Mouse (Mus musculus) liver, postnatal 0 days (tissue): ENCODE measurements around the gene Vps36. TPM values are rescaled to one million over a fixed set of nuclear protein-coding genes. Genes with fewer than 3 reads are reported as not detected.

Experiments
- ATAC-seq: fragments of 200-750 bp; cut with Nextera tagmentation; 2 replicates; pipeline ENCODE4 v1.8.0; 2017; ENCODE audit warnings: mild to moderate bottlenecking, moderate library complexity
- DNase-seq: peaks from one replicate; pipeline ENCODE4 v3.0.0-alpha.2; 2016
- H3K27ac ChIP-seq: fragments of 300-500 bp; sonication (generic); 2 replicates; pipeline ENCODE4 v1.5.1; 2014; ENCODE audit warnings: antibody characterized with exemption, moderate library complexity, mild to moderate bottlenecking, low read depth
- H3K27me3 ChIP-seq: fragments of 300-500 bp; sonication (generic); 2 replicates; pipeline ENCODE4 v1.6.1; 2014; ENCODE audit warnings: low read length, control low read depth, mixed read lengths; ENCODE audit not compliant: insufficient read depth
- H3K36me3 ChIP-seq: fragments of 300-500 bp; sonication (generic); replicated peaks from 2 replicates; pipeline ENCODE4 v1.6.1; 2014; ENCODE audit warnings: mild to moderate bottlenecking, control low read depth, low read length, moderate library complexity, mixed read lengths; ENCODE audit not compliant: insufficient read depth
- H3K4me1 ChIP-seq: fragments of 300-500 bp; sonication (generic); 2 replicates; pipeline ENCODE4 v1.6.1; 2014; ENCODE audit warnings: antibody characterized with exemption, mild to moderate bottlenecking, control low read depth; ENCODE audit not compliant: insufficient read depth
- H3K4me2 ChIP-seq: fragments of 300-500 bp; sonication (generic); 2 replicates; pipeline ENCODE4 v1.6.1; 2014; ENCODE audit warnings: low read depth, mild to moderate bottlenecking, low read length, moderate library complexity, mixed read lengths
- H3K4me3 ChIP-seq: fragments of 300-500 bp; sonication (generic); 2 replicates; pipeline ENCODE4 v1.5.1; 2014; ENCODE audit warnings: low read depth, low read length
- H3K9ac ChIP-seq: fragments of 300-500 bp; sonication (generic); replicated peaks from 2 replicates; pipeline ENCODE4 v1.6.1; 2014; ENCODE audit warnings: mild to moderate bottlenecking, moderate library complexity
- H3K9me3 ChIP-seq: fragments of 300-500 bp; sonication (generic); 2 replicates; pipeline ENCODE4 v1.6.1; 2016; ENCODE audit warnings: mild to moderate bottlenecking, control low read depth, low read length, mixed read lengths
- CTCF ChIP-seq: sonication (generic); IDR thresholded peaks from 2 replicates; pipeline ENCODE4 v1.5.1; 2016; ENCODE audit warnings: antibody characterized with exemption, low read depth
- EP300 ChIP-seq: IDR thresholded peaks from 2 replicates; pipeline ENCODE4 v1.6.1; 2016; ENCODE audit warnings: antibody characterized with exemption, low read depth, mild to moderate bottlenecking
- WGBS: fragments of 180-500 bp; shearing (Covaris S2); extraction: QIAGEN DNeasy Blood & Tissue Kit; methylation state at CpG from one replicate; pipeline ENCODE4 v1.1.7; 2014; ENCODE audit not compliant: insufficient replicate concordance; 5-methylcytosine and 5-hydroxymethylcytosine counted together
- polyA plus RNA-seq: library from polyadenylated mRNA; unstranded; fragments of >200 nt; fragmentation: Nextera tagmentation; extraction: Ambion mirVana; gene quantifications from 2 replicates; pipeline ENCODE4 v1.2.1, GENCODE M21; 2015

The Vps36 gene
- 10.4 and 10.6 TPM in 2 replicates for polyA plus RNA-seq

GRCm38 (mm10) chr8:22192660-22193431, at the start of gene Vps36:
TSS of gene Vps36 (plus strand) at chr8:22192809.
- DNase-seq (peak; percentile 93), ATAC-seq (peak; percentile 97)
- 1% methylated on average over 64 of the region's 73 CpGs for WGBS
- no peak for TF ChIP-seq EP300
- TF ChIP-seq CTCF, result peak; percentile 94
- Histone ChIP-seq H3K9me3 (no peaks in the 10 kb centered on the region), H3K36me3 (no peaks in the 10 kb centered on the region), H3K4me1 (peaks cover 14% of the 10 kb centered on the region), H3K27me3 (no peaks in the 10 kb centered on the region), H3K27ac (peak within 1 kb of the TSS; percentile 97), H3K4me3 (peak within 1 kb of the TSS; percentile 81), H3K4me2 (peak within 1 kb of the TSS; percentile 87), H3K9ac (peak within 1 kb of the TSS; percentile 89)

DNA sequence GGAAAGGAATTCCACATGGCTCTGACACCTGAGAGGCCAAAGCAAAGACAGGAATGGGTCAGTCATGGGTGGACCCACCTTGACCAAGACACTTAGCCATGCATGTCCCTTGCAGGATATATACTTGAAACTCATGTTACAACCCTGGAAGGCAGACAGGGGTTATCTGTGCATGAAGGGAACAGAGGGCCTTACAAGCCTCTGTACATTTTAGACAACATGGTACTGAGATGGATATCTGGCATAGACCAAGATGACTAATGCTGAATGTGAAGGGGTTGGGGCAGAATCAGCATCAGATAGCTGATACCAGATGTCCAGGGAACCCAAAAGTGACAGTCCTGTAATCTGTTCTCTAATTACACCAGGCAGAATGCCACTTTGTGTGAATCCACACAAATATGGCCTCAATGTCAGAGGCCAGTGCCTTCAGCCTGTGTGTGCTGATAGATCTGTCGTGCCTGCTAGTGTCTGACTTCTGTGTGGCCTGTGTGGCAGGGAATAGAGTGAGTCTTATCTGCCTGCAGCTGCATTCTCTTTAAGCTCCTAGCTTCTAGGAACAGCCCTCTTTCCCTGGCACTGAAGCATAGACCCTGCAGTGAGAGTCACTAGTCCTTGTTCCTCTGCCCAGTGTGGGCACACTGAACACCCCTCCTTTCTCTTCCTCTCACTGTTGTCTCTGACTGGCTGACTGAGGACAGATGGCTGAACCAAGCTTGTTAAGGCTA, 48.7 kb upstream of the Vps36 start:
- peak overlapping the region; percentile 22; the same call in 1 of the 2 replicates for H3K27ac ChIP-seq
- WGBS, result 46% methylated on average over 1 of the region's 1 CpGs
- H3K27me3 ChIP-seq, result no peaks in the 10 kb centered on the region
- H3K36me3 ChIP-seq, result no peaks in the 10 kb centered on the region
- ATAC-seq, result peak; percentile 78
- no peak overlapping the region for H3K4me3 ChIP-seq
- TF ChIP-seq CTCF (no peak), EP300 (no peak)
- no peaks in the 10 kb centered on the region for H3K9me3 ChIP-seq
- peaks cover 4% of the 10 kb centered on the region; the same call in 1 of the 2 replicates for H3K4me1 ChIP-seq
- no peak overlapping the region; the same call in 1 of the 2 replicates for H3K9ac ChIP-seq
- no peak for DNase-seq
- H3K4me2 ChIP-seq, result no peak overlapping the region

DNA sequence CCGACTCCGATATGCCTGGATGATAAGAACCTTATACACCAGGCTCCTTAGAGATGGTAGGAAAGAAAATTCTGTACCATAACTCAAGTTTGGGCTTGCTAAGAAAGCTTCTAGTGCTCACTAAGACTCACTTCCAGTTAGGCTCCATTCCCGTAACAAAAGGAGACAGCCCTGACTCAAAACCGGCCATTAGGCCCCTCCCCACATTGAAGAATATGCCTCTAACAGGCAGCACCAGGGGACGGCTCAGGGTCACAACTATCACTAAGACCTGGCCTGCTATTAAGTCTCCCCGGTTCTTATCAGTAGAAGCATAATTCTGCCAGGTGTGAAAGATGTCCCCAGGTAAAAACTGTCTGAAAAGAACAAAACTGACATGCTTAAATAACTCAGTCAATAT, 46.8 kb upstream of the Vps36 start:
- no peak for DNase-seq
- H3K4me1 ChIP-seq, result peaks cover 4% of the 10 kb centered on the region; the same call in 1 of the 2 replicates
- H3K4me2 ChIP-seq, result no peak overlapping the region
- ATAC-seq, result no peak
- 73% methylated on average over 6 of the region's 6 CpGs for WGBS
- H3K27me3 ChIP-seq, result no peaks in the 10 kb centered on the region
- no peak for TF ChIP-seq CTCF
- TF ChIP-seq EP300, result no peak
- no peak overlapping the region for H3K27ac ChIP-seq
- H3K36me3 ChIP-seq, result no peaks in the 10 kb centered on the region
- H3K9ac ChIP-seq, result no peak overlapping the region
- no peak overlapping the region for H3K4me3 ChIP-seq
- H3K9me3 ChIP-seq, result no peaks in the 10 kb centered on the region

- Histone ChIP-seq H3K9me3 (no peaks in the 10 kb centered on the region), H3K27me3 (no peaks in the 10 kb centered on the region), H3K9ac (no peak overlapping the region), H3K27ac (no peak overlapping the region), H3K4me1 (peaks cover 4% of the 10 kb centered on the region; the same call in 1 of the 2 replicates), H3K36me3 (no peaks in the 10 kb centered on the region), H3K4me2 (no peak overlapping the region), H3K4me3 (no peak overlapping the region)
- ATAC-seq (peak; percentile 54; the same call in 1 of the 2 replicates), DNase-seq (no peak)
- TF ChIP-seq EP300 (no peak), CTCF (no peak)
- WGBS, result 65% methylated on average over 9 of the region's 9 CpGs
Observed at GRCm38 (mm10) chr8:22147706-22148366, 44.8 kb upstream of the Vps36 start.

GRCm38 (mm10) chr8:22148367-22148740, 44.3 kb upstream of the Vps36 start:
- H3K9ac ChIP-seq, result no peak overlapping the region
- no peak overlapping the region for H3K27ac ChIP-seq
- no peaks in the 10 kb centered on the region for H3K36me3 ChIP-seq
- ATAC-seq (no peak), DNase-seq (no peak)
- H3K4me2 ChIP-seq, result no peak overlapping the region
- WGBS, result 92% methylated on average over 7 of the region's 7 CpGs
- H3K4me3 ChIP-seq, result no peak overlapping the region
- H3K27me3 ChIP-seq, result no peaks in the 10 kb centered on the region
- H3K4me1 ChIP-seq, result peaks cover 4% of the 10 kb centered on the region; the same call in 1 of the 2 replicates
- no peak for TF ChIP-seq EP300
- H3K9me3 ChIP-seq, result no peaks in the 10 kb centered on the region
